Comparison of ENCODE assay signal across 20 mouse cellular contexts in the genomic region with DNA sequence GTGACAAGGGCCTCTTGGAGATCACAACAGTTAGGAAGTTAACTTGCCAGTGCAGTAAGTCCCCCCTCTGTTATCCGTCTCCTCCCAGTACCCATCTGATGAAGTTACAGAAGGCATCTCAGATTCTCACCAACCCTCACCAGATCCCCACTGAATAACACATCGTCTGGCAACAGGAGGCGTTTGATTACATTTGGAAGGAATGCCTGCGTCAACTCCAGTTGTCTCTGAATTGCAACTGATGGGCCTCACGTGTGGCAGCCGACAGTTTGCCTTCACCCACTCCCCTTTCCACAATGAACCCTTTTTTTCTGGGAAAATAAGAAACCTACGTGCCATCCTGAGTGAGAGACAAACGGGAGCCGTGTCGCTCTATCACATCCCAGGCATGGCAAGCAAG.
DNase-seq lines count a peak whose midpoint lies in the region; ATAC-seq lines count a peak whose summit lies in the region.
"Had no signal": no experiment of that assay in that cellular context is flagged by ENCODE, and none has a peak within 500 bp of the region (broad histone marks: within the 10 kb centered on the region; RNA-seq: fewer than 3 reads in every experiment).

No protein-coding gene starts in this region.

- no peak for DNase-seq in limb, embryonic 10.5 days (ENCODE audit: low spot score)
- peak; percentile 13 to 20 for DNase-seq in frontal cortex, postnatal 10 days (ENCODE audit: low spot score in 2 of 2)
- DNase-seq in layer of hippocampus, adult 9-10 months (ENCODE audit: low spot score): peak; percentile 20
- DNase-seq in telencephalon, adult 2 months (ENCODE audit: low read depth, low spot score): peak; percentile 54
- no peak for DNase-seq in kidney, postnatal 10 days
- no peak for DNase-seq in retina, postnatal 1 day
- DNase-seq: adrenal gland, postnatal 25 days; cerebellum, adult 9-11 months; heart, adult 18-20 months; kidney, adult 18-20 months; kidney, postnatal 25 days; liver, embryonic 13.5 days; thymus, adult 18-20 months had no signal

- H3K36me3 ChIP-seq in limb, embryonic 15.5 days: no peaks in the 10 kb centered on the region
- no peaks in the 10 kb centered on the region for H3K36me3 ChIP-seq in limb, embryonic 10.5 days
- H3K36me3 ChIP-seq: embryonic facial prominence, embryonic 15.5 days; forebrain, embryonic 10.5 days; heart, embryonic 15.5 days; liver, embryonic 13.5 days had no signal

- 0 out of 2 replicates have a peak overlapping the region, but pooled peaks have one; percentile 24 for H3K27ac ChIP-seq in limb, embryonic 15.5 days
- no peak overlapping the region for H3K27ac ChIP-seq in limb, embryonic 10.5 days
- H3K27ac ChIP-seq: embryonic facial prominence, embryonic 15.5 days; forebrain, embryonic 10.5 days; heart, embryonic 15.5 days; hindbrain, postnatal 0 days; liver, embryonic 13.5 days had no signal

- H3K9me3 ChIP-seq in limb, embryonic 15.5 days: no peaks in the 10 kb centered on the region
- H3K9me3 ChIP-seq in limb, embryonic 10.5 days (replicated peaks): no peaks in the 10 kb centered on the region
- H3K9me3 ChIP-seq: embryonic facial prominence, embryonic 15.5 days; forebrain, embryonic 10.5 days; heart, embryonic 15.5 days; liver, embryonic 13.5 days; megakaryocyte, embryonic 14.5 days had no signal

- no peak overlapping the region for H3K9ac ChIP-seq in limb, embryonic 15.5 days
- H3K9ac ChIP-seq: embryonic facial prominence, embryonic 15.5 days; heart, embryonic 15.5 days; liver, embryonic 13.5 days had no signal

- no peak for ATAC-seq in limb, embryonic 15.5 days (ENCODE audit: insufficient number of reproducible peaks, low FRiP score, low TSS enrichment, low read depth)
- ATAC-seq: hindbrain, postnatal 0 days; midbrain, embryonic 16.5 days had no signal

- H3K4me2 ChIP-seq in limb, embryonic 15.5 days: no peak overlapping the region
- H3K4me2 ChIP-seq: embryonic facial prominence, embryonic 15.5 days; heart, embryonic 15.5 days; liver, embryonic 13.5 days had no signal

- H3K27me3 ChIP-seq in limb, embryonic 15.5 days: no peaks in the 10 kb centered on the region
- no peaks in the 10 kb centered on the region for H3K27me3 ChIP-seq in limb, embryonic 10.5 days (ENCODE audit: low read depth, poor library complexity, severe bottlenecking)
- H3K27me3 ChIP-seq: embryonic facial prominence, embryonic 15.5 days; heart, embryonic 15.5 days; liver, embryonic 13.5 days had no signal

- H3K4me1 ChIP-seq in limb, embryonic 15.5 days: peaks cover 10% of the 10 kb centered on the region
- peaks cover 15% of the 10 kb centered on the region for H3K4me1 ChIP-seq in limb, embryonic 10.5 days
- H3K4me1 ChIP-seq: megakaryocyte, embryonic 14.5 days had no signal

- WGBS in limb, embryonic 15.5 days: 57% methylated on average over 10 of the region's 10 CpGs
- WGBS in limb, embryonic 10.5 days: 64% methylated on average over 10 of the region's 10 CpGs

- no peak overlapping the region for H3K4me3 ChIP-seq in limb, embryonic 15.5 days
- no peak overlapping the region for H3K4me3 ChIP-seq in limb, embryonic 10.5 days
- H3K4me3 ChIP-seq: embryonic facial prominence, embryonic 15.5 days; forebrain, embryonic 10.5 days; heart, embryonic 15.5 days; liver, embryonic 13.5 days; megakaryocyte, embryonic 14.5 days had no signal

Comparison
In these comparisons a context has a peak if more than half of its experiments do, and no peak if none do; other contexts are left out.
1. DNase-seq: peak in frontal cortex, postnatal 10 days (2 of 2), layer of hippocampus, adult 9-10 months (single experiment) and telencephalon, adult 2 months (single experiment); none in limb, embryonic 10.5 days (single experiment), kidney, postnatal 10 days (single experiment) and retina, postnatal 1 day (single experiment).